Mouse (Mus musculus) CH12.LX (cell line): Measurements from ENCODE around the gene Rusc1.

Source experiments
- CTCF ChIP-seq, 2 experiments: IDR thresholded peaks in 1 of 2; conservative IDR thresholded peaks in 1 of 2; 2 replicates each; pipeline ENCODE4 v1.5.1; 2011 to 2012; ENCODE audit warnings: low read depth in 2 of 2, low read length in 2 of 2, improper control_type of control experiment in 1 of 2, inconsistent platforms in 1 of 2, mild to moderate bottlenecking in 1 of 2, moderate library complexity in 1 of 2
- MAX ChIP-seq: IDR thresholded peaks from 2 replicates; pipeline ENCODE4 v1.6.1; 2011; ENCODE audit warnings: low read length, improper control_type of control experiment
- UBTF ChIP-seq: IDR thresholded peaks from 2 replicates; pipeline ENCODE4 v1.6.1; 2012; ENCODE audit warnings: low read depth, mild to moderate bottlenecking, inconsistent platforms, low read length, improper control_type of control experiment, moderate library complexity
- ZC3H11A ChIP-seq: IDR thresholded peaks from 2 replicates; pipeline ENCODE4 v1.6.1; 2012; ENCODE audit warnings: low read depth, mild to moderate bottlenecking, inconsistent platforms, low read length, improper control_type of control experiment

- TF ChIP-seq CTCF (conservative IDR thresholded peaks at IDR 0.05 in 1 of 2, IDR thresholded peaks at IDR 0.05 in 1 of 2; ENCODE audit: low read depth in 2 of 2, low read length in 2 of 2) (no peak), UBTF (no peak), ZC3H11A (no peak), MAX (no peak)
Measured at GRCm38 (mm10) chr3:89135958-89136357, 42.8 kb upstream of the Rusc1 start, which contains the start of gene Pklr.
